Mouse (Mus musculus) 416B (cell line): ENCODE measurements around the gene Acox2.

Experiments used
- DNase-seq: peaks from one replicate; pipeline ENCODE4 v3.0.0; 2011; ENCODE audit warnings: low read depth

Gene Acox2

DNA sequence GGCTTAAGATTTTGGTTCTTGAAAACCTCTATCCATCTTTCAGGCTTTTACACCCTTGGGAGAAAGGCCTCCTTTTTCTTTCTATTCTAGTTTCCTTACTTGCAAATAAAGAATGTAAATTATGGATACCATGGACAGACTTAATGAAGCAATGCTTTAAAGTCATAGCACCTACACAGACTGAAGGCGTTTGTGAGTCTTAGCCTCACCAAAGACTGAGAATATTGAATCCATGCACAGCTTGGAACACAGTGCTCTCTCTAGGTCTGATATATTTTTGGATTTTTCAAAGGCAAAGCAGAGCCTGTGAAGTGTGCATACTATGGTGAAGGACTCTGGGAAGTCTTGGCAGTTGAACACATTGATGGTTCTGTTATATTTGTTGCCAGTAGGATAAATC is 9.9 kb downstream of the Acox2 start:
- DNase-seq: no peak

DNA sequence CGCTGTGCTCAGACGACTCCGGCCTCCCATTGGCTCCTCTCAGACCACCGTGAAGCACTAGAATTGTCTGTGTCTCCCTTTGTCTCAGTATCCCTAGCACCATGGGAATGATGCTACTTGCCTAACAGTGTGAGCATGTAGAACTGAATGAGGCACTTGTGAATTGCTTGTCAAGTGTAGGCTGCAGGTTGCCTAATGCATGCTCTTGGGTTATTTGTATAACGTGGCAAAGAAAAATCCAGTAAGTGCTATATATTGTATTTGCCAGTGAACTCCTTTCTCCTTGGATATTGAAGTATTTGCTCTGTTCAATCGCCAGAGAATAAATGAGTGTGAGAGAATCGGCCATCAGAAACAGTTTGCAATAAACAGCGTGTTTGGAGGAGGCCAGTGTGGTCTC is 12.3 kb downstream of the Acox2 start:
- DNase-seq: no peak

GRCm38 (mm10) chr14:8244211-8244611 is 14.9 kb downstream of the Acox2 start:
- no peak for DNase-seq

DNA sequence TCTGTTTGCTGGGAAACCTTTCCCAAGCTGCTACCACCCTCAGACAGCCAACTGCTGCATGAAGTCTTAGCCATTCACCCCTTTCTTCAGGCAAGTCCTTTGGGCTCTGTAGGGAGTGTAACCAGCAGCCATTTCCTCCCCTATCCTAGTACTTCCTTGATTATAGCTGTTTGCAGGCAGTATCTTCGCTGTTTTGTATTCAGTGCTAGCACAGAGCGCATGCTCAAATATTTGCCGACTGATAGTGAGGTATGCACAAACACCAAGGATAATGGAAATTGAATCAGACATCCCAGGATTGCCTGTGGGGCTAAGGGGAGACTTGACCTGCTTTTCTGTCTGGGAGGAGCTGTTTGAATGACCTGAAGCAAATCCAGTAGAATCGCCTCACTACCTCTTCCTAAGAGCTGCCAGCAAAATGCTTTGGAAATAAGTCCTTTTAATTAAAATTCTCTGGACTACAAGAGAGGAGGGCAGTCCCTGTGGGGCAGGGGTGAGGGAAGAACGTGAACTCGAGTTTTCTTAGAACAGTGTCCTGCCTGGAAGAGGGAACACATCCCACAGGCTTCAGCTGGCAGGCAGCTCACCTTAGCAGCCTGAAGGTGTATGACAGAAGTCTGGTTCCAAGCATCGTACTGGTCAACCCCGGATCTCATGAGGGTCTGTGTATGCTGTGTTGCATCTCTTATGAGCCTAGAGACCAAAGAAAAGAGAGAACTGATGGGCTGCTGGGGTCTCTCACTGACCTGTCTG is 15.8 kb downstream of the Acox2 start:
- DNase-seq: no peak

GRCm38 (mm10) chr14:8242388-8242920 is 16.7 kb downstream of the Acox2 start:
- peak; percentile 43 for DNase-seq

DNA sequence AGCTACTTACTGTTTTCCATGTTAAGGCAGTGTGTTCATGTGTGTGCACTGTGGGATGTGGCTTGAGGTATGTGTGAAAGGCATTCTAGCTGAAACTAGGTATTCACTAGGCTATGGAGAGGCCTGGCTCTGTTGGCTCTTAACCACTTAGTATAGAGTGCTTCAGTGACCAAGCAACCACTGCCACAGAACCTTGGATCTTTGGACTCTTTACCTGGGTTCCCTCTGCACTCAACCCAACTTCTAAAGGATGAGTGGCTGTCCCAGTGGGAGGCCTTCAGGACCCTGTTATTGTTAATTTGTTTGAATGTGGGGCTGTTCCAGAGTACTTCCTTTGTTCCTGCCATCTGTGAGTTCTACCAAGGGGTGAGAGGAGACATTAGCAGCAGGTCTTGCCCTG is 17.3 kb downstream of the Acox2 start:
- no peak for DNase-seq

DNA sequence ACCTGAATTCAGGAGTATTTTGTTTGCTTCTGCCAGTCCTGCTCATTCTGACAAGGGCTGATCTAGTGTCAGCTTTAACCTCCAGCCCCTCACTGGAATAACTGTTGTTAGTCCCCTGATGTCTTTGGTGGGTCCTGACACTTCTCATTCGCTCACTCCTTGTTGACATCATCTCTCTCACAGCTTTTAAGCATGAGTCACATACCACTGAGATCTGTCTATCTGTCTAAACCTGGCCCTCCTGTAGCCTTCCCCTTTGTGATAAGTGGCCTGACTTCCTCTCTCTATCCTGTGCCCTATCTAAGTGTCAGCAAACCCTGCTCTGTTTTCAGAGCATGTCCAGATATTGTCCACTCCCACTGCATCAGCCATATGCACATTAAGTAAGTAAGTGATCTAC is 25.9 kb downstream of the Acox2 start:
- DNase-seq: peak; percentile 94

DNA sequence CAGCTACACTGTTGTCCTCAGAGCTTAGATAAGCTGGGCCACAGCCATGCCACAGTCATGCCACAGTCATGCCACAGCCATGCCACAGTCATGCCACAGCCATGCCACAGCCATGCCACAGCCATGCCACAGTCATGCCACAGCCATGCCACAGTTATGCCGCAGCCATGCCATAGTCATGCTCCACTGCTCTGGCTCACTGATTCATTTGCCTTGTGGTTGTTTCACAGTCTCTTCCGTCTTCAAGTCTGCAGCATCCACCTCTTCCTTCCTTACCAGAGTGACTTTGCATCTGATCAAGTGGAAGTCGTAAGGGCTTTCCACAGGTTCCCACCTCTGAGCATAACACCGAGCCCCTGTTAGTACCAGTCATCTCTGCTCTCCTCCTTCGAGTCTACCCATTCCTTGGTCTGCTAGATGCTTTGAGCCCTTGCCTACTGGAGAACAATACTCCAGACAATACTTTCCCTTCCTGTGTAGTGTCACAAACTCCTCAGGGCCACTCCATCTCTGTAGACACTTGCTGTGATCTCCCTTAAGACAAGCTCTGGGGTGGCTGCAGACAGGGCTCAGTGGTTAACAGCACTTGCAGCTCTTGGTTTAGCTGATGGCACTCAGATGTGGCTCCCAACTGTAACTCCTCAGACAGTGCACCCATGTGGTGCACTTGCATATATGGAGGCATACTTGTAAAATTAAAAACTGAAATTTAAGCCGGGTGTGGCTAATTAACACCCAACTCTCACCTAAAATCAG is 26.8 kb downstream of the Acox2 start:
- peak; percentile 89 for DNase-seq

DNA sequence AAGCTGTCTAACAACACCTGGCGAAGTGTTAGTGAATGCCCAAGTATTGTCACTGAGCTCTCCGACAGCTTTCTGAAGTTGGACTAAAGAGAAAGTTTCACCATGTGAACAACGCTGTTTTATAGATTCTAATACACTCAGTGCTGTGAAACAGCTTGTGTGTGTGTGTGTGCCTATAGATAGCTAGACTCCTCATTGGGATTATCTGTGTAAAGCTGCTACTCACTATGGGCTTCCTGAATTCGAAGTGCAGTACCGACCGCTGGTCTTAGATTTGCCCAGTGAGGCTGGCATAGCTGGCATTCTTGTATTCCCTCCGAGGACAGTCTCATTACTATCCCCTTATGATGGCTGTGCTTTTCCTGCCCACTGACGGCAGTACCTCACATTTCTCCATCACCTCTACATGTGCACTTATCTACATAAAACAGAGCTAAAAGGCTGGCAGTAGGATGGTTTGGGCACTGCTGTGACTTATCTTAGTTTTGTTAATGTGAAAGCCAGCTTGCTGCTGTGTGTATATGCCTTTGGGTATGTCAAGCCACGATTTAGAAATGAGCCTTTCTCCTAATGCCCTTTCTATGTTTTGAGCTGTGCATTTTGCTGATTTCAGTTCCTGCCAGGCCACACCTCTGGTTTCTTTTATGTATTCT is 29.7 kb downstream of the Acox2 start:
- no peak for DNase-seq

GRCm38 (mm10) chr14:8224805-8225204 is 34.3 kb downstream of the Acox2 start:
- DNase-seq: no peak

- peak; percentile 72 for DNase-seq
Observed at GRCm38 (mm10) chr14:8223506-8224293, 35.5 kb downstream of the Acox2 start.

GRCm38 (mm10) chr14:8222561-8222960 is 36.6 kb downstream of the Acox2 start:
- no peak for DNase-seq

DNA sequence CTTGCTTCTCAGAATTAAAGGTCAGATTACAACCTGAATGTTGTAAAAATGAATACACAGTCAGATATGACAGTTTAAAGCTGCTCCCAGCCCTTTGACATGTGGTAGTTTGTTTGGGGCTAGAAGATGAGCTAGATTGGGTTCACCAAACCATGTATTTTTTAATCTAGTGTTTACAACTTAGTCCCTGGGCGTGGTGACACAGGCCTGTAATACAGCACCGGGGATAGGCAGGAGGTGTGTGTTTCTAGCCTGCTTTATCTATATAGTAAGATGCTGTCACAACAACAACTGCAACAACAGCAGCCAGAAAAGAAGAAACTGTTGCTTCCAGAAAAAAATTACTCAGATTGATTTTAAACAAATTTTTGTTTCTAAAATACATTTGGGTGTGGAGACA is 38.2 kb downstream of the Acox2 start:
- DNase-seq: no peak

DNA sequence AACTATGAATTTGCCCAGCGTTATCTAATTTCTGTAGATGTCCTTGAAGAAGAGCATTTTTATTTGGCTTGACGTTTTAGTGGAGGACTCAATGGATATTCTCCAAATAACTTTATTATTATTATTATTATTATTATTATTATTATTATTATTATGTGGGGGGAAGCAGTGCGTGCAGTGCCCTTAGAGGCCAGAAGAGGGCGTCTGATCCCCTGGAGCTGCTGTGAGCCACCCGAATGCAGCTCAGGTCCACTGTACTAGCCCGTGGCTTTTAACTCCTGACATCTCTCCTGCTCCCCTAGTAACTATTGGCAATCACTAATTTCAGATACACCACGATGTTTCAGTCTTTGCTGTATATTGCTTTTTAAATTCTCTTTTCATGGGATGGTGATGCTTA is 38.8 kb downstream of the Acox2 start:
- peak; percentile 33 for DNase-seq

DNA sequence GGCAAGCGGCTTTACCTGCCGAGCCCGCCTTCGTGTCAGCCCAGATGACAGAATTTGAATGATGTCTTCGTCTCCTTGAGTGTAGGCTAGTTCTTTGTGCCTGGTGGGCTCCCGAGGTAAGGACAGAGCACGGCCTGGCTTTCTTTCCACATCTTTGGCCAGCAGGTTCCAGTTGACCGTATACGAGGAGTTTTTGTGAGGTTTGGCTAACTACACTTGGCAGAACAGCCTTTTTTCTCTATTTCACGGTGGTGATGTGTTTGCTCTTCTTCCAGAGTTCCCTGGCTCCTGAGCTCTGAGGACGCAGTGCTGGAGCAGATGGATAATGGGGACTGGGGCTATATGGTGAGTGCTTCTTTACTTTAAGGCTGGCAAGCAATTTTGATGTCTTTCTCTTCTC is 39.3 kb downstream of the Acox2 start:
- no peak for DNase-seq

DNA sequence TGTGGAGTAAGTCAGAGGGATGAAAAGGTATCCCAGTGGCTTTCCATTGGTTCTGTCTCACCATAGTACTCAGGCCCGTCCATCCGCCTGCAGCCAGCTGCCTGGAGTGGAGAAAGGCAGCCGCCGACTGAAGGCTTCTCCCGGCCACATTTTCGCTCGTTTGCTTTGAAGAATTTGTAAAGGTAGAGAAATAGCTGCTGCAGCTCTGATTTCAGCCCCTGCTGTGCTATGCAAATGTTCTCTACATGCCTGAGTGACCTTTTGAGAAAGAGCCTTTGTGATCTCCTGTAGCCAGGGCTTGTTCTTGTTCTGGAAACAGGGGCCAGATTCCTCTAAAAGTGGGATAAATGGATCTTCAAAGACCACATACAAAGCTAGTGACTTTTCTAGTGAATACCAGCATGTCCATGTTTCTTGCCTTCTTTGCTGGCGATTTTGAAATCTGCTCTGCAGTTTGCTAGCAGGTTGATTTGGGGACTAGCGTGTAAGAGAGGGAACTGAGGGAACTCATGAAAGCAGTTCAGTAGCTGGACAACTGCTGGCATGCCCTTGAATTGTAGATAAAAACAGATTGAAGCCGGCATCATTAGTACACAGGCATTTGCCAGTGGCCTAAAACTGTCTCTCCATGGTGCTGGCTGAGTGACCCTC is 40.3 kb downstream of the Acox2 start:
- DNase-seq: no peak

DNA sequence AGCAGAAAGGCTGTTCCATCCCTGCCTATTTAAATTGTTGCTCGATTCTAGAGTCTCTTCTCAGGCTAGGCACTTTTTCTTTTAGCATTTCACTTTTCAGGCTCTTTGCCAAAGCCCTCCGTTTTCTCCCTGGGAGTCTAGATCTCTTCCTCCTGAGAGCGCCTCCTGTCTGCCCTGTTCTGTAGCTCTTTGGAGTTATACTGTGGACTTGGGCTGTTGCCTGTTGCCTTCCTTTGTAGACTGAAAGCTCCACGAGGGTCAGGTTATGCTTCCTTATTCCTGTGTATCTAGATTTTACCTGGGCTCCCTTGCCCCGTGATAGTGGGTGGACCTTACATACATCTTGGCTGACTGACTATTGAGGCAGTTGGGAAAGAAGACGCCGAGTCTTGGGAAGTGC is 40.9 kb downstream of the Acox2 start:
- no peak for DNase-seq

DNA sequence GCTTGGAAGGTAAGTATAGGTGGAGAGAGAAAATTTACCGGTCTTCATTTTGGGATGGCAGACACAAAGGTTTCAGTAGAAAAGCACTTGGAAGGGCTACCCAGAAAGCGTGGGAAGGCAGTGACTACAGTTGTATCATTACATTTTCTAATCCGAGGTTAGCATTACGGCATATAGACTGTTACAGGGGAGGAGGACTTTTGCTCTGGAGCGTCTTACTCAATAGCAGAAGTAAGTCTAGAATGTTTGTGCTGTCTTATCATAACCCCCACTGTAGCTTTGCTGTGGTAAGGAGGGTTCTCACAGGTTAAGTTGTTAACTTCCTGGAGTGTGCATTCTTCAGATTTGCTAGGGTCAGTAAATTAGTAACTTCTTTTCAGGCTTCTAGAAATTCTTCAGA is 43.1 kb downstream of the Acox2 start:
- peak; percentile 53 for DNase-seq

DNA sequence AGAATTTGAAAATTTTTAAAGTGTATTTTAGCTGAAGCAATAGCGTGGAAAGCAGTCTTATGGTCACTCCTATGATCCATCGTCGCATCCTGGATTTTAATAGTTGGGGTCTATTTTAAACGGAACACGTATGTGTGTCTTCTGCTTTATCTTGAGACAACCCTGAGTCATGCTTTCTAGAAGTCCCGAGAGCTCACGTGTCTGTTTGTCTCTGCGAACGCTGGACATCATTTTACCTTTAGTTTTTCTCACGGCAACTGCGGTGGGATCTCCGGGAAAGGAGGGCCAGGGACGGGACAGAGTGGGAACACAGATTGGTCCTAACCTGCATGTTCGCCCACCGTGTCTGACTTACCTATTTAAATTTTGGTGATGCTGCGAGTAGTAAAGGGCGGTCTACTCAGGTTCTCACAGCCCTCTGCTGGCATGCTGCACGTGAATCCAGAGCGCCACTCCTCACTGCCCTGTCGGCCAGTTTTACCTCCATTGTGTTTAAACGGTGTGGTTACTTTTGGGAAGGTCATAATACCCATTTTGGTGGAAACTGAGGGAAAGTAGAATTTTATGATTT is 43.9 kb downstream of the Acox2 start:
- peak; percentile 28 for DNase-seq

DNA sequence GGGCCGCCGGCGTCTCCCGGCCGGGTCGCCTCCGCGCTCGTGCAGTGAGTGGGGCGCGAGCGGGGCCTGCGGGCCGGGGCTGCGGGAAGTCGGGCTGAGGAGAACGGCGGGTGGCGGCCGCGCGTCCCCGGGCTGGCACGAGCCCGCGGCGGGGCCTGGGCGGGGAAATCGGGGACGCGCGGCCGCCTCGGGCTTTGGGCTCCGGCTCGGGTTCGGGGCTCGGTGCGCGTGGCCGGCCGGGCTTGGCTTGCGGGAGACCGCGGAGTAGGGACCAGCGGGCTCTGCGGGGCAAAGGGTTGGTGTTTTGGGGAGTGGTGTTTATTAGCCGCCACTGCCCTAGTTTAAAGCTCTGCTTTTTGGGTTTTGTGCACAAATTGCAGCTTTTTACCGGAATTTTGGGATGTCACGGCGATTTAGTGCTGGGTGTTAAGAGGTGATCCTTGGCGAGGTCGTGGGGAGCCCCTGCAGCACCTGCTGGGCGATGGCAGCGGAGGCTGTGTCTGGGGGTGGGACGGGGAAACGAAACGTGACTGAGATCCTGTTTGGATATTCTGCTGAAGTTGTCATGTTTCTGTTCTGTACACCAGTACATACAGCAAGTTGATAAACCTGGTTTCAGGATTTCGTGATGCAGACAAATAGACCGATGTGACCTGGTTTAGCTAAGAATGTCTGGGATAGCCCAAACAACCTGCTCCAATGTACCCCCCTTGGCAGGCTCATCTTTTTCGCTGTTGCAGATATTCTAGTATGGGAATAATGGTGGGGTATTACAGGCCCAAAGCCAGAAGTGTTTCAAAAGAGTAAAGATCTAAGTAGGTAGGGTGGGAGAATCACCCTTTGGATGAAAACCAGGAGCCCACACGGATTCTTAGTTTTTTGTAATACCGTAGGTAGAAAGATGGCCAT is 44.6 kb downstream of the Acox2 start:
- peak; percentile 46 for DNase-seq
